Mouse (Mus musculus) cerebellum, postnatal 10 days (tissue): ENCODE results near the gene BC049352.

Source experiments
- DNase-seq, 2 experiments: peaks; one replicate each; pipeline ENCODE4 v3.0.0; 2021; ENCODE audit warnings: mixed read lengths in 2 of 2

BC049352 gene

DNA sequence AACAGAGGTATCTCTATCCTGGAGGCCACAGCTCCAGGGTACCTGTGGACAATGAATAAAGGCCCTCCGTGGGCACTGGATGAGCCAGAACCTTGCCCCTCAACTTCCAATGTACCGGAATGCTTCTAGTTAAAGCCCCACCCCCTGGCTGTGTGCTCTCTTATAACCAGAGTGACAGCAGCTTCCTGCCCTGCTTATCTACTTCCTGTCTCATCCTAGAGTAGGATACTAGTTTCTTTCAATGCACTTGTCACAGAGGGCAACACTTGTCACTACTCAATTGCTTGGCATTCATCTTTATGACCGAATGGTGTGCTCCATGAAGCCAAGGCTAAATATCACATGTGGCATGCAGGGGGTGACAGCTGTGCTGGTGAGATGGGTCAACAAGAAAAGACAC, 69.5 kb downstream of the BC049352 start:
- DNase-seq = no peak

DNA sequence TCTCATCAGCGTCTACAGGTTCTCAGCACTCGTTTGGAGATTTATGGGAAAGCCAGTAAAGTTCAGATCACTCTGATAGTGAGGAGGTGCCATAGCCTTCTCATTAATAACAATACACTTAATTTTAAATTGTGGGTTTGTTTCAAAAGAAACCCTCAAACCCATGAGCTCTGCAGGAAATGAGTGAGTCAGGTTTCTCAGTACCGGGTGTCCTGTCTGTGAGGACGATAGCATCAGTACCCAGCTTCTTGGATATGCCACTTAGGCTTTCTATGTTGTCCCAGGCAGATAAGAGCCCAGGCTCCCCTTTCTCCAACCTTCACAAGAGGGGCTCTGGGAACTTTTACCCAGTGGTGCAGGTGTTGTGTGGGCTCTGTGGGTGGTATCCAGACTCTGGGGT, 70.2 kb downstream of the BC049352 start:
- no peak for DNase-seq

DNA sequence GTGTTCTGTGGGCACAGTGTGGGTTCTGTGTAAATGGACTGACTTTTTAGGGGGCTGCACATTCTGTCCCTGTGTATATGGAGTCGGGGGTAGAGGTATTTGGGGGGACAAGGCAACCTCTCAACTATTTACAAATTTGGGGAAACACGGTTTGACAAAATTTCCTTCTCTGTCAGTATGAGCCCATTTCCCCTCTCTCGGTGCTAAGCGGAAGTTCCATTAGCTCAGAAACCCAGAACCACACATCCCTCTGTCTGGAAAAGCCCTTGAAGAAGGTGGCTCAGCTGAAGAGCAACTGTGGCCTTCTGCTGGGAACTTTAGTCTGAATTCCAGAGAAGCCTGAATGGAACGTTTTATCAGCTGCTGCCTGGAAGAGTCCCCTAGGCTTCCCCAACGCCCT, 70.6 kb downstream of the BC049352 start:
- DNase-seq = no peak

DNA sequence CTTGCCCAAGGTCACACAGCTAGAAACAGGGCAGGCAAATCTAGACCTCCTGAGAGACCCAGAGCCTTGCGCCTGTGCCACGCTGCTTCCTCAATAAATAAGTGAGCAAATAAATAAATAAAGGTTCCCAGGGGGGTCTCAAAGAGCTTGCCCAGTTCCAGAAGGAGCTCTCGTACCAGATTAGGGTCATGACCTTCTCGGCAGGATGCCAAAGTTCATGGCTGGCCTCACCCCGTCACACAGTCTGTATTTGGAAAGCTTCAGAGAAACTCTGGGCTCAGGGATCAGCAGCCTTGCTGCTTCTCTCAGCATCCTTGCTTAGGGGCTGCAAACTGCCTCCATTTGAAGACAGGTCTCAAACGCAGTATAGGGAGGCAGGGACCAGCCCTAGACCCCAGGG, 72.2 kb downstream of the BC049352 start:
- DNase-seq = peak in 1 of 2 experiments; percentile 29

DNA sequence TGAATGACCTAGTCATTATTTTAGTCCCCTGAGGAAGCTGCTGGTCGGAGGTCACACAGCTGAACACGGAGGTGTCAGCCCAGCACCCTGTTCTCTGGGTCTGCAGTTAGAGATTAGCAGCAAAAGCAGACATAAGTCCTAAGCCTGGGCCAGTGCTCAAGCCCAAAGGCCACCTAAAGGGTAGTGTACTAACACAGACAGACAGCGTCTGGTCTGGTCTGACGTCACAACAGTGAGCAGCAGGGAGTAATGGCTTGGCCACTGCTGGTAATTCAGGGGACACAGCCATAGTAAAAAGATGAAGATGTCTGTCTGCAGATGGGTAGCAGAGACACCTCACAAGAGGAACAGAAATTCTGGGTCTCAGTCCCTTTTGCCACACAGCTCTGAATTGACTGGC, 72.8 kb downstream of the BC049352 start:
- DNase-seq = no peak

DNA sequence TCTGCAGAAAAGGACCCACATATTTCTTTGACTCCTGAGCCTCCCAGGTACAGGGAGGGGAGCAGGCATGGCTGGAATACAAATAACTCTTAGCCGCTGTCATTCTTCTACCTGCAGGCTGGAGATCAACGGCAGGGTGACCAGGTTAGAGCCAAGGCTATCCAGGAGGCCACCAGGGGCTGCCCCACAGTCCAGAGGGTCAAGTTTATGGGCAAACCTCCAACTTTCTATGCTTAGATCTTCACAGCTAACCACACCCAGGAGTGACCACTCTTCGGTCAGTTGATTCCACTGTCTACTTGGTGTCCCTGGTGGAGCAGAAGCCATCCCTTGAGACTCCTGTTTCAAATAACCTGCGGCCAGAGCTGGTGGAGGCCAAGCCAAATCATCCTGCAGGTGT, 73.6 kb downstream of the BC049352 start:
- DNase-seq = no peak

DNA sequence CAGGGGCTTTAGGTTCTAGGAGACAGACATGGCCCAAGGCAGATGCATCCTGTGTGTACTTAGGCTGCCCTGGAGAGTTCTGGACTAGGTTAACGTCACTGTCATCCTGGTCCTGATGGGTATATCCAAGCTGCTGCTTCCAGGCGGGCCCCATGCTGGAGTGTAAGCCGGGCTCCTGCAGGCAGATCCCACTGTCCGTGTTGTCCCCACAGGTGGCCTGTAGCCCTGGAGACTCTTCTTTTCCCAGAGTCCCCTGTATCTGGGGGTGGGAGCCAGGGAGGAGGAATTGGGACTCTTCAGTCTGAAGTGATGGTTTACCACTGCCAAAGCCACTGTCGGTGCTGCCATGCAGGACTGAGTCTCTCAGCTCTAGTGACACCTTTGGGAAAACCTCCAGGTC, 74.2 kb downstream of the BC049352 start:
- DNase-seq = no peak

DNA sequence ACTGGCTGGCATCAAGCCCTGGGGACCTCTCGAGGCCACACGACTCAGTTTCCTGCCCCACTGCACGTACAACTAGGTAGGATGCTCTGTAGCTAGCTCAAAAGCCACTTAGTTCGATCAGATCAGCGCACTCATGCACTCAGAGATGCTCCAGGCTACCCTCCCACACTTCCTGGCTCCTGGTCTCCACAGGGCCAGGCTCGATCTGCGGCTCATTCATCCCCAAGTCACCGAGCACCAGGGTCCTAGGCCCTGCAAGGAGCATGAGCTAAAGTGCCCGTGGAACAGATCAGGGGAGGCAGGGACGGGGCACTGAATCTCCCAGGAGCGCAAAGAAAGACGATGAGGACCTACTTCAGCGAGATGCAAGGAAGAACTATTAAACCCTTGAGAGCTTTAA, 77.3 kb downstream of the BC049352 start:
- no peak for DNase-seq

DNA sequence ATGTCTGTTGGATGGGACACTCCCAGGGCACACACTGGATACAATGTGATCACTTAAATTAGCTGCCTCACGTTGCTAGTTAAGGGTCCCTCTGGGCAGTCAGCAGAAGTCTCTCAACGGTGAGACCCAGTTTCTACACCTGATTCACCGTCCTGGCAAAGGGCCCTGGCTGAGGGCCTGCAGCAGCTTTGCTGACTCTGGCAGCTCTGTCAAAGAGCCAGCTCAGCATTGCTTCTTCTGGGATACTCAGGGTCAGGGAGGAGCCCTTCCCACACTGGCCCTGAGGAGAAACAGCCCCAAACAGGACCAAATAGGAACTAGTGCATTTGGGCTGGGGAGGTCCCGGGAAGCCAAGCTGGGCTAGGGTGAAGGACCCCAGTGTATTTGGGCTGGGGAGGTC, 79.7 kb downstream of the BC049352 start:
- DNase-seq = peak; percentile 97 to 98

DNA sequence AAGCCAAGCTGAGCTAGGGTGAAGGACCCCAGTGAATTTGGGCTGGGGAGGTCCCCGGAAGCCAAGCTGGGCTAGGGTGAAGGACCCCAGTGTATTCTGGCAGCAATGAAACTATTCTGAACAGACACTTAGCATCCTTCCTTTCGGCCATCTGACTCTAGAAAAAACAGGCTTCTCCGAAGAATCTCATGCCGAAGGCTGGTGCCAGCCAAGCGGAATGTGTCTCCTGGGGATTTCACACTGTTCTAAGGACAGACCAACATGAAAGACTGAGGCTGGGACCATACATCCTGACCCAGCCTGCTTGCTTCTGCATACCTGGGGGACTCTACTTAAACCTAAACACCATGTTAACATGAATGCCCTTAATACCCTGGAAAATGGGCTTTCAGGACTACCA, 80.1 kb downstream of the BC049352 start:
- peak; percentile 43 to 54 for DNase-seq

DNA sequence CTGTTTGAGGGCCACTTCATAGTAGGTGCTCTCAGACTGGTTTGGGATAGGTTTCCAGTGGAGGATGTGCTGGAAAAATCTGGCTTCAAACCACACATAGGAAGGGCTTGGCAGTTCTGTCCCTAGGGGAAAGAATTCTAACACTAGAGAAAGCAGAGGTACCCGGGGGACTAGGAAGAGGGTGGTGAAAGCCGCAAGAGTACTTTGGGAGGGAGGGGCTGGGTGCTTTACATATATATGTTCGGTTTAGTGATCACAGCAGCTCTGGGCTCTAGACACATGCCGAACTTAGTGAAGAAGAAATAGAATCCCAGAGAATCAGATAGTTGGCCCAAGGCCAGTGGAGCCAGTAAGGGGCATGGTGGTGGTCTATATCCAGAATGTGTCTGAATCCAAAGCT, 85.3 kb downstream of the BC049352 start:
- DNase-seq = no peak

DNA sequence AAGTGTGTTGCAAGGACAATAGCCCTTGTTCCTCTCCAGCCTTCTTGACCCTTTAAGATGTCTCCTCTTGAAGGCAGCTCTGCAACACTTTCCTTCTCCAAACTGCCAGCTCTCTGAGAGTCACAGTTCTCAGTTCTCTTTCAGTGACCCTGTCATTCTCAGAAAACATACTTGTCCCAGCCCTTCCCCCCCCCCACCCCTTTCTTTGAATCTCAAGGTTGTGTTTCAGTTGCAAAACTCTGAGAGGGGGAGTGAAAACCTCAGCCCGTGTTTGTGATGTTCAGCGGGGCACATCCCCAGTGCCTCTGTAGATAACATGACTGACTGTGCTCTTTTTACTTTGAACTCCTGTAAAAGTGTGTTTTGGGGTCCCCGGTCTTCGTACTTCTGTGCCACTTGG, 86.3 kb downstream of the BC049352 start:
- no peak for DNase-seq

DNA sequence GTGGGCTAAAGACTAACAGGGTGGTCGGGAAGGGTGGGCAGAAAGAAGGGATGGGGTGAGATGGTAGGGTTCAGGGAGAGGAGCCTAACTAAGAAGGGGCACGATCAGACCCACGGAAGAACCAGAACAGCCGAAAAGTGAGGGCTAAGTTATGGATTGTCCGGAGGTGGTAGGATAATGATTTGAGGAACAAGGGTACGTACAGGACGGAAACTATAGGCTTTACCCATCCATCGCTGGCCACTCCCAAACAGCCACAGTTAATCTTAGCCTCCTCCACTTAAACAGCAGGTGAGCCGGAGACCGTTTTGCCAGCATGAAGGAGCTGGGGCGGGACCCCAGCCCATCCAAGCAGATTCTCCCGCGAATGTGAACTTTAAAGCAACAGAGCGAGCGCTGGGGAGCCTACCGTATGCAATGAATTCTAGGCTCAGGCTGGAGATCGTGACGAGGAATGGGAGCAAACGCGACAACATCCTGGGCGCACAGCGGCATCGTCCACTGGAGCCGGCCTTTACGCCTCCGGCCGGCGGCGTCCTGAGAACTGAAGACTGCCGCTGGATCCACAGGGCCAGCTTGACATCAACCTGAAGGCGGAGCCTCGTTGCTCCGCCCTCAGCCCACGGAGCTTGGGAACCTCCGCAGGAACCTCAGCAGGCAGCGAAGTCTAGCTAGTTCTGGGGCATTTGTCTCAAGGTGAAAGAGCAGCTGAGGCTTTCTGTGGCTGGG, 87.0 kb downstream of the BC049352 start, which contains the start of gene Il10ra:
Gene Il10ra, minus strand, starts transcription at position 553 of the 729 bp plus-strand sequence.
- DNase-seq = peak; percentile 48

DNA sequence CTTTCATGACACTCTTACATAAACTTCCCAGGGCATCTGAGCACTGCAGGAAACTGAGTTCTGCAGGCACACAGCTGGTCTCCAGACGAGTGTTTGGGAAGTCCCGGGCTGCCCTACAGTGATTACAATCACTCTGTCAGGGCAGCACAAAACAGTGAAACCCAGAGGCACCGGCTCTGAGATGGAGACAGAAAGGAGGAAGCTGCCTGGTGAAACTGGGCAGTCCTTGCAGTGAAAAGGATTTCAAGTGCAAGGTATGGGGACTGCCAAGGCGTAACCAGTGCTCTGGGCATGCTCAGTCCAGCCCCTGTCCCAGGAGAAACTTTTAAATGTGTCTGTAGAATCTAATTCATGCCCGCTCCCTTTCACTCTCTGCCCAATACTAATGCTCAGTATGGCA, 90.4 kb downstream of the BC049352 start:
- DNase-seq = no peak

DNA sequence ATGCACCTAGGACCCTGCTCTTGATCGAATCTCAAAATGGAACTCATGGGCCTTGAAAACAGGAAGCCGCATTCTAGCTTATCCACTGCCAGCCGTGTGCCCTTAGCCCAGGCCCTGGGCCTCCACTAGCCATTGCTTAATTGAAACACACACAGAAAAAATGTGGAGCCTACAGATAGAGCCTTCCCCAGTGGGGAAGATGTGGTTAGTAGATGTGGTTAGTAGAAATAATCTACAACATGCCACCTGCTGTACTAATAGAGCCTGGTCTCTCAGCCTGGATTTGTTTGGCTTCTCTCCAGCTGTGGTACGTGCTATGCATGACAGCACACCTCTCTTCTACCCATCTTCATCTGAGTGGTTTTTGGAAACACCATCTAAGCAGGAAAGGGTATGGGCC, 92.4 kb downstream of the BC049352 start:
- peak in 1 of 2 experiments; percentile 38 for DNase-seq

DNA sequence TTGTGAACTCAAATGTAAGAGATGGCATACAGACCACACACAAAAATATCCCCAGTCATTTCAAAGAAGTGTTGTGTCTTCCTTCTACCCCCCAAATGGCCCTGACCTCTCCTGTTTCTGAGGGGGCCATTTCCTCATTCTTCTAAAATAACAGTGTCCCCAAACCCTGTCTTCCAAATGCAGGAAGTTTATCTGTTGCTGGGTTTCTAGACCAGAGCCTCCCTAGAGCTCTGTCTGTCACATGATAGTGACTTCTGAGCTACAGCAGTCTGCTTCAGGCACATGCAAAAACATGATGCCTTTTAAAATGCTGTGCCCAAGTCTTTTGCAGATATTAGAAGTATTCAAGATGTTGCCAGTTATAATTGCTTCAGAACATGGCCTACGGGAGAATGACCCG, 92.8 kb downstream of the BC049352 start:
- DNase-seq = no peak

DNA sequence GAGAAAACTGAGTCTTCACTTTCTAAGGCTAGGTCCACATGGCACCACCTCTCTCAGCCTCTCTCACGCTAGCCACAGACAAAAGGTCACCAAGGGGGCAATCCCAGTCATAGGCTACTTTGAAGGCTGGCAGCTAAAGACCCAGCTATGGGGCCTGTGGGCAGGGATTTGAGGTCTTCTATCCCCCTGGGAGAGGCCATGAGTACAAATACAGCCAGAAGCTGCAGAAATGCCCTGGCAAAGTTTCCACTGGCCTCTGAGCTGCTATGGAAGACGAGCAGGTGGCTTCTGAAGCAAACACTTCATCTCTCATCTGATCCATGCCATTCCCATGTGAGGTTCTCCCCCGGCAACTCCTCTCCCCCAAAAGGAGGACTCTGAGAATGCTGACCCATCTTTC, 98.3 kb downstream of the BC049352 start:
- no peak for DNase-seq

DNA sequence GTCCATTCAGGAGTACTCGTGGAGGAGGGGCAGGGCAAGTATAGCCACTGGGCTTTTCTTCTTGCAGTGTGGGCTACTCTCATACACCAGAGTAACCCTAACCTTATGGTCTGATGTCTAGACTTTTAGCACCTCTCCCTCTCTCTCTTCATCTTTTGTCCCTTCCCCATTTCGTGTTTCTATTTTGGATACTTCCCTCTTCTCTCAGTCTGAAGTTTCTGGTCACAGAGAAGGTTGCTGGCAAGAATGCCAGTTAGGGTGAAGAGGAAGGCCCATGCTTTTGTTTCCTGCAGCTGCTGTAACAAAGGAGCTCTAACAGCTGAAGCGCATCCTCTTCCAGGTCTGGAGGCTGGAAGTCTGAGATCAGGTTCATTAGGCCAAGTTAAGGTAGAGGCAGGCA, 99.1 kb downstream of the BC049352 start:
- DNase-seq = no peak

DNA sequence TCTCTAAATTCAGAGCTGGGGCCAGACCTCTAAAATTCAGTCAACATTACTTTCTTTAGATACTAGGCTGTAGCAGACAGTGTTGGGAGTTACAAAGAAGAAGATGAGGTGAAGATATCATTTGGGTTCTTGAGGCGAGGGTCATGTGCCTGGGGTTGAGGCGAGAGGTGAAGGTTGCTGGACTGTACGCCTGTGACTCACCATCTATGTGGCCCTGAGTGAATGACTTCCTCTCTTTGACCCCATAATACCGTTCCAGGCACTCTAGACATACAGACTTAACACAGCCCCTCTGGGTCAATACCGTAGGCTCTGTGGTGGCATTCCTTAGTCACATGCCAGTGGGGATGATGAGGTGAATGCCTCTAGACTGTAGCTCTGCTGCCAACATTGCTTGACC, 100.7 kb downstream of the BC049352 start:
- DNase-seq = no peak

DNA sequence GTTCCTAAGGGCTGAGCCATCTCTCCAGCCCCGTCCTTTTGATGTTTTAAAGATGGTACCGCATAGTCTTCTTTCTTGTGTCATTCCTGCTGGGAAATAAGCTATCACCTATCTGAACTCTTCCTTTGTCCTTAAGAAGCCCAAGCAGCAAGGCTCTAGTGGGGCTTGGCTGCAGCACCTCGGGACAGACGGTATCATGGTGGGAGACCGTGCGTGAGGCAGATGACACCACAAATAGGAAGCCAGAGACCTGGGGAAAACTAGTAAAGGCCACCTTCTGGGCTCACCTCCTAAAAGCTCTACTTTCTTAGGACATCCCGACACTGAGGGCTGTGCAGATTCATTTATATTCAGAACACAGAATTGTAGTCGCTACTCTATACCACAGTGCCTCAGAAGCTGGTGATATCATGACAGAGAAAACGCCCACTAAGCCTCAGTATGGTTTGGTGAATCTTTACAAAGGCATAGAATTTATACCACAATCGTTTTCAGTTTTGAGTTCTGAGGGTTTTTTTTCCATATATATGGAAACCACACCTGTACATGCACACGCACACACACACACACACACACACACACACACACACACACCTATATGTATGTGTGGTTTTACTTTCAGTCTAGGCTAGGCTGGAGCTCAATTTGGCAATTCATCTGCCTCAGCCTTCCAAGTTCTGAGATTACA, 109.8 kb downstream of the BC049352 start:
- peak; percentile 76 to 81 for DNase-seq

DNA sequence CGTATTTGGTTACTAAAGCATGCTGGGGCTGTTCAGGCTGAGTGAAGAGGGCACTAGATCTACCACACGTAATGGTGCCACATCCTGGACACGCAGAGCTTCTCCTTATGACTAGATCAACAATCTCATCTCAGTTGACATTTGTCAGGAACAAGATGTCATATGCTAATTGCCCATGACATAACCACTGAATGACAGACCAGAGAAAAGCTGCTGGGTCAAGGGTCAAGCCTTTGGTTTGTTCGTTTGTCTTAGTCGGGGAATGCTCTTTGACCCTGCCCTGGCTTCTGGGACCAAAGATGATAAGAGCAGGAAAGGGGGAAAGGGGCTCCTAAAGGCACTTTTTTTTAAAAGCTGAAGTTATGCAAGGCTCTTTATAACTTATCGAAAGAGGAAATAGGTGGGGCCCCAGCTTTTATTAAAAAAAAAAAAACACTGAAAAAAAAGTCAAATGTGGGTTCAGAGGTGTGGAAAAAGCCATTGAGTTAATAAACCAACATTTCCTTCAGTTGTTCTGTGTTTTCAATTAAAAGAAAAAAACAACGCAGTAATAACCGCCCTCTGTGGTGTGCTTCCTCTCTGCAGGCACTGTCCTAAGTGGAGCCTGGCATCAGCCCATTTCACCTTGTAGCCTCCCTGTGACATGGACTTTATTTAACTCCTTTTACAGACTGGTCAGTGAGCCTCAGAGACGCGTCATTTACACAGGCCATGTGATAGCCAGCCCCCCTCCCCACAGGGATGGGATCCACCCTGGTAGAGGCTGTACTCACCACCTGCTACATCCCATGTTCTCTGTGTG, 112.6 kb downstream of the BC049352 start:
- DNase-seq = no peak

DNA sequence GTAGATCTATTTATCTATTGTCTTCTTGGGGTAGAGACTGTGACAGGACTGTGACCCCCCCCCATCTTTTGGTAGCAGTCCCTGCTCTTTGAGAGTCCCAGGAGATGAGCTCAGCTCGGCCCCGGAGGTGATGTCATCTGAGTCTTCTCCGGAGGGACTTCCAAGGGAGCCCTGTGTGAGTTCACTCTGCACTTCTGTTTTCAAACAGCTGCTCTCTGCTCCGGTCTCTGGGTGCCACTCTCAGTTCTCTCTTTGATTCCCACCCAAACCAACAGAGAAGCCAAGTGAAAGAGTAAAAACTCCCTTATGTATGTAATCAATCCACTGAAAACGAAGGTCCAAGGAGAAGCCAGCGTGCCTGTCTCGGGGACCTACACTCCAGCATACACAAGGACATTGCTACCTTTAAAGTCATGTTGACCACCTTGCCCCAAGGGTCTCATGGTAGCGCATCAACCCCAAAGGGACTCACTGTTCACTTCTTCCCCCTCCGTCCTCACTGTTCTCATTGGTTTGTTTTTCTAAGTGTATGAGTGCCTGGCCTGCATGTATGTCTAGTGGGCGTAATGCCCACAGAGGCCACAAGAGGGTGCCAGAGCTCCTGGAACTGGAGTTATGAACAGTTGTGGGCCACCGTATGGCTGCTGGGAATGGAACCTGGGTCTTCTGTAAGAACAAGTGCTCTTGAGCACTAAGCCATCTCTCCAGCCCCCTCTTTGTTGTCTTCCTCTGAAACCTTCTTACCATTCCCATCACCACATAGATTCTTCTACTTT, 117.6 kb downstream of the BC049352 start:
- peak; percentile 54 to 67 for DNase-seq
